ENCODE assay signal across 8 mouse cellular contexts in genomic region chr19:9954811-9955202, GRCm38 (mm10). TPM values are rescaled to one million over a fixed set of nuclear protein-coding genes. Genes with fewer than 3 reads are reported as not detected.
A peak's percentile ranks its signal among the peaks of the same experiment; 100 is the strongest.
DNase-seq lines count a peak whose midpoint lies in the region; ATAC-seq and TF ChIP-seq lines count a peak whose summit lies in the region.

No protein-coding gene starts in this region.

- no peaks in the 10 kb centered on the region for H3K36me3 ChIP-seq in kidney, embryonic 15.5 days
- no peaks in the 10 kb centered on the region for H3K36me3 ChIP-seq in hindbrain, embryonic 11.5 days (ENCODE audit: control insufficient read depth, insufficient read depth, low read length)
- no peaks in the 10 kb centered on the region for H3K36me3 ChIP-seq in liver, postnatal 0 days (replicated peaks; ENCODE audit: insufficient read depth, low read length)
- H3K36me3 ChIP-seq in stomach, embryonic 15.5 days: no peaks in the 10 kb centered on the region

- peak; percentile 37; the same call in 1 of the 2 replicates for TF ChIP-seq CTCF in liver, postnatal 0 days (IDR thresholded peaks at IDR 0.05; ENCODE audit: low read depth)

- peaks cover 15% of the 10 kb centered on the region for H3K4me1 ChIP-seq in kidney, embryonic 15.5 days
- H3K4me1 ChIP-seq in hindbrain, embryonic 11.5 days (replicated peaks; ENCODE audit: control insufficient read depth, insufficient read depth, low read length): no peaks in the 10 kb centered on the region
- peaks cover 51% of the 10 kb centered on the region for H3K4me1 ChIP-seq in liver, postnatal 0 days (ENCODE audit: insufficient read depth)
- H3K4me1 ChIP-seq in stomach, embryonic 15.5 days: peaks cover 11% of the 10 kb centered on the region

- DNase-seq in kidney, adult 9 months: no peak
- DNase-seq in brain, adult 2 months (ENCODE audit: low read depth, low spot score): peak; percentile 42
- DNase-seq in hindbrain, embryonic 11.5 days (ENCODE audit: low spot score): peak; percentile 4
- DNase-seq in liver, postnatal 0 days: peak; percentile 36
- DNase-seq in left cerebral cortex, postnatal 36 days (ENCODE audit: low spot score in 2 of 2): no peak
- DNase-seq in thymus, postnatal 4 days: no peak

- intact Hi-C loops in left cerebral cortex, postnatal 36 days (cut with DNase I): loop anchor here (2.0 kb wide), 1 partner anchor 36 kb away; no protein-coding TSS in a partner anchor

- H3K9ac ChIP-seq in kidney, embryonic 15.5 days: no peak overlapping the region
- no peak overlapping the region for H3K9ac ChIP-seq in hindbrain, embryonic 11.5 days (ENCODE audit: low read depth, low read length)
- peak overlapping the region; percentile 69 for H3K9ac ChIP-seq in liver, postnatal 0 days (replicated peaks)
- no peak overlapping the region; the same call in 1 of the 2 replicates for H3K9ac ChIP-seq in stomach, embryonic 15.5 days

- peak overlapping the region; percentile 34 for H3K4me2 ChIP-seq in kidney, embryonic 15.5 days
- H3K4me2 ChIP-seq in hindbrain, embryonic 11.5 days (replicated peaks; ENCODE audit: low read depth, low read length): no peak overlapping the region
- peak overlapping the region; percentile 69 for H3K4me2 ChIP-seq in liver, postnatal 0 days (ENCODE audit: low read depth, low read length)
- peak overlapping the region; percentile 38 for H3K4me2 ChIP-seq in stomach, embryonic 15.5 days

- TF ChIP-seq EP300 in liver, postnatal 0 days (IDR thresholded peaks at IDR 0.05; ENCODE audit: low read depth): no peak

- 0 out of 2 replicates have a peak overlapping the region, but pooled peaks have one; percentile 8 for H3K4me3 ChIP-seq in kidney, embryonic 15.5 days (replicated peaks)
- H3K4me3 ChIP-seq in hindbrain, embryonic 11.5 days (ENCODE audit: low read depth, low read length): no peak overlapping the region
- peak overlapping the region; percentile 34 for H3K4me3 ChIP-seq in liver, postnatal 0 days (ENCODE audit: low read depth, low read length)
- H3K4me3 ChIP-seq in stomach, embryonic 15.5 days (replicated peaks): 0 out of 2 replicates have a peak overlapping the region, but pooled peaks have one; percentile 2

- WGBS in kidney, embryonic 15.5 days: 28% methylated on average over 5 of the region's 5 CpGs
- WGBS in hindbrain, embryonic 11.5 days: 45% methylated on average over 5 of the region's 5 CpGs
- WGBS in liver, postnatal 0 days (ENCODE audit: insufficient replicate concordance): 23% methylated on average over 5 of the region's 5 CpGs
- WGBS in stomach, embryonic 15.5 days: 26% methylated on average over 5 of the region's 5 CpGs

- H3K27ac ChIP-seq in kidney, embryonic 15.5 days: peak overlapping the region; percentile 87
- H3K27ac ChIP-seq in hindbrain, embryonic 11.5 days (ENCODE audit: low read depth, low read length): no peak overlapping the region
- peak overlapping the region; percentile 99 for H3K27ac ChIP-seq in liver, postnatal 0 days (ENCODE audit: low read depth)
- peak overlapping the region; percentile 90 for H3K27ac ChIP-seq in stomach, embryonic 15.5 days

- H3K9me3 ChIP-seq in kidney, embryonic 15.5 days (replicated peaks): no peaks in the 10 kb centered on the region
- H3K9me3 ChIP-seq in hindbrain, embryonic 11.5 days (ENCODE audit: control insufficient read depth, low read length): no peaks in the 10 kb centered on the region
- no peaks in the 10 kb centered on the region for H3K9me3 ChIP-seq in liver, postnatal 0 days (ENCODE audit: low read length)
- H3K9me3 ChIP-seq in stomach, embryonic 15.5 days: no peaks in the 10 kb centered on the region

- peak; percentile 49; the same call in 1 of the 2 replicates for ATAC-seq in kidney, embryonic 15.5 days (replicated peaks; ENCODE audit: low FRiP score)
- no peak for ATAC-seq in hindbrain, embryonic 11.5 days (ENCODE audit: low FRiP score)
- peak; percentile 65 for ATAC-seq in liver, postnatal 0 days
- ATAC-seq in stomach, embryonic 15.5 days (ENCODE audit: insufficient read depth, low FRiP score, low read depth): peak; percentile 37; the same call in 1 of the 2 replicates

- H3K27me3 ChIP-seq in kidney, embryonic 15.5 days: no peaks in the 10 kb centered on the region
- no peaks in the 10 kb centered on the region for H3K27me3 ChIP-seq in hindbrain, embryonic 11.5 days (ENCODE audit: control insufficient read depth, insufficient read depth, low read length)
- no peaks in the 10 kb centered on the region for H3K27me3 ChIP-seq in liver, postnatal 0 days (ENCODE audit: insufficient read depth, low read length)
- H3K27me3 ChIP-seq in stomach, embryonic 15.5 days (replicated peaks): no peaks in the 10 kb centered on the region

RNA-seq across cellular contexts. Expression of gene Fth1, which starts 25.6 kb away (rescaled TPM):
- 1,594 and 1,598 TPM in 2 replicates for polyA plus RNA-seq in kidney, embryonic 15.5 days (2015; fragmentation: Nextera tagmentation; extraction: Ambion mirVana)
- 1,301 and 1,416 TPM in 2 replicates for polyA plus RNA-seq in hindbrain, embryonic 11.5 days (2014; fragmentation: Nextera tagmentation; extraction: Ambion mirVana)
- polyA plus RNA-seq in liver, postnatal 0 days (2015; fragmentation: Nextera tagmentation; extraction: Ambion mirVana): 4,793 and 5,083 TPM in 2 replicates
- 1,700 and 1,987 TPM in 2 replicates for polyA plus RNA-seq in stomach, embryonic 15.5 days (2015; fragmentation: Nextera tagmentation; extraction: Ambion mirVana)
- 1,000 to 10,000 TPM; 2,116 to 2,547 TPM for total RNA-seq in left cerebral cortex, postnatal 36 days (2021)

RNA-seq across cellular contexts. Expression of gene Best1, which starts 46.6 kb away (rescaled TPM):
- 1.4 and 1.7 TPM in 2 replicates for polyA plus RNA-seq in kidney, embryonic 15.5 days (2015; fragmentation: Nextera tagmentation; extraction: Ambion mirVana)
- 0.91 and 1.1 TPM in 2 replicates for polyA plus RNA-seq in hindbrain, embryonic 11.5 days (2014; fragmentation: Nextera tagmentation; extraction: Ambion mirVana)
- 0.08 and 0.13 TPM in 2 replicates for polyA plus RNA-seq in liver, postnatal 0 days (2015; fragmentation: Nextera tagmentation; extraction: Ambion mirVana)
- 0.80 TPM in 2 replicates for polyA plus RNA-seq in stomach, embryonic 15.5 days (2015; fragmentation: Nextera tagmentation; extraction: Ambion mirVana)
- total RNA-seq in left cerebral cortex, postnatal 36 days (2021): 1 to 10 TPM; 1.0 to 1.2 TPM

RNA-seq across cellular contexts. Expression of gene Rab3il1, which starts 46.7 kb away (rescaled TPM):
- 28.0 and 34.3 TPM in 2 replicates for polyA plus RNA-seq in kidney, embryonic 15.5 days (2015; fragmentation: Nextera tagmentation; extraction: Ambion mirVana)
- polyA plus RNA-seq in hindbrain, embryonic 11.5 days (2014; fragmentation: Nextera tagmentation; extraction: Ambion mirVana): 35.7 and 35.9 TPM in 2 replicates
- 74.9 and 80.9 TPM in 2 replicates for polyA plus RNA-seq in liver, postnatal 0 days (2015; fragmentation: Nextera tagmentation; extraction: Ambion mirVana)
- 29.8 and 40.7 TPM in 2 replicates for polyA plus RNA-seq in stomach, embryonic 15.5 days (2015; fragmentation: Nextera tagmentation; extraction: Ambion mirVana)
- 1 to 10 TPM; 8.5 to 9.9 TPM for total RNA-seq in left cerebral cortex, postnatal 36 days (2021)

RNA-seq across cellular contexts. Expression of gene Incenp, which starts 55.5 kb away (rescaled TPM):
- 105 and 112 TPM in 2 replicates for polyA plus RNA-seq in kidney, embryonic 15.5 days (2015; fragmentation: Nextera tagmentation; extraction: Ambion mirVana)
- 79.7 and 82.6 TPM in 2 replicates for polyA plus RNA-seq in hindbrain, embryonic 11.5 days (2014; fragmentation: Nextera tagmentation; extraction: Ambion mirVana)
- polyA plus RNA-seq in liver, postnatal 0 days (2015; fragmentation: Nextera tagmentation; extraction: Ambion mirVana): 39.9 and 43.4 TPM in 2 replicates
- 93.9 and 95.5 TPM in 2 replicates for polyA plus RNA-seq in stomach, embryonic 15.5 days (2015; fragmentation: Nextera tagmentation; extraction: Ambion mirVana)
- 10 to 100 TPM; 24.7 to 30.7 TPM for total RNA-seq in left cerebral cortex, postnatal 36 days (2021)

Comparison
In these comparisons a context has a peak if more than half of its experiments do, and no peak if none do; other contexts are left out.
1. DNase-seq: peak in brain, adult 2 months (single experiment), hindbrain, embryonic 11.5 days (single experiment) and liver, postnatal 0 days (single experiment); none in kidney, adult 9 months (single experiment), left cerebral cortex, postnatal 36 days (0 of 2) and thymus, postnatal 4 days (single experiment).